Mouse (Mus musculus) colon, adult 2 months (tissue): ENCODE measurements around the gene Map4k3. TPM values are rescaled to one million over a fixed set of nuclear protein-coding genes. Genes with fewer than 3 reads are reported as not detected.

Experiments used
- polyA plus RNA-seq: library from polyadenylated mRNA; depleted of rRNA; stranded (reverse); fragments of >200 nt; gene quantifications from 2 replicates; pipeline ENCODE4 v1.2.3, GENCODE M21; 2012; rRNA removed

The Map4k3 gene
- polyA plus RNA-seq = 26.5 and 28.1 TPM in 2 replicates

DNA sequence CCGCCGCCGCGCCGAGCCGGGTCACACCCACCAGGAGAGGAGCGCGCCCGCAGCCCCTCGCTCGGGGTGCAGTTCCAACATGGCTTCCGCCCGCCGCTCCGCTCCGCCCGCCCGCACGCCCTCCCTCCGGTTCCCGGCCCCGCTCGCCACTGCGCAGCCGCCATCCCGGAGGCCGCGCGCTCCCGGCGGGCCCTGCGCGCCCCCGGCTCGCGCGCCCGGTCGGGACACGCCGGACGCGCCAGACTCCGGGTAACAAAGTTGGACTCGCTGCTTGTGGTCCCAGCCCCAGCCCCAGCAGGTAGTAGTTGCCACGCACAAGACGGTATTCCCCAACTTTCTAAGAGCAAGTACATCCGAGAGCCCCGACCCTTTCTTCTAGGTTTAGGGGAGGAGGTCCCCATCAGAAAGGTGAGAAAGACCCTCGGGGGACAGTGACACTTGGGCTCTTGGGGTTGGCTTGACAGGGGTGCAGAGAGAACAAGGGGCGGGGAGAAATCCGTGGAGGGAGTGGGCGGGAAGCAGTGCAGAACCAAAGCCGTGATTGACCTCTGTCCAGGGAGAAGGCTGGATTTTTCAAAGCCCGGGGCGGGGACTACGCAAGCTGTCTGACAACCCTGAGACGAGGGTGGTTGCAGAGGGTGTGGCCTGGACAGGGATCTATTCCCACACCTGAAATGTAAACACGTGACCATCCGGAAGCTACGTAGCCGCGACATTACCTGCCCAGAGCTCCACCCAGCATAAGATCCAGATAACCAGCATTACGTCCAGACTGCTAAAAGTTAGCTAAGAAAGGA lies at the start of gene Map4k3:
Gene Map4k3, minus strand, starts transcription at position 424 of the 797 bp plus-strand sequence.

DNA sequence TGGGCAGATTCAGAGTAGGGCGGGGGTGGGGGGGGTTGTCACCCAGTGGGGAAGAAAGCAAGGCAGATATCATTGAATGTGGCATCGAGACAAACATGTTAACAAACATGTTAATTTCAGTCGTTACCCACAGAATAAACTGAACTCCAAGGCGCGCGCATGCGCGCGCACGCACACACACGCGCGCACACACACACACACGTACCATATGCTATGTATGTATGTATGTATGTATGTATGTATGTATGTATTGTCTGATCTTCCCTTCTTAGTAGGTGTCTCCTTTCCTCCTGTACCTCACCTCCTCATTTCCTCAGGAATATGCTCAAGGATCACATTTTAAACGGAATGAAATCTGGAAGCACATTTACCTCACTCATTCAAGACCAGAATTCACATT lies 150.6 kb downstream of the Map4k3 start, which contains the start of gene Cdkl4:
Gene Cdkl4, minus strand, starts transcription at position 175 of the 400 bp plus-strand sequence.

Other genes with a start within 250 kb of the Map4k3 start
- 2.4 and 2.9 TPM in 2 replicates for gene Sos1, start 248.0 kb downstream of the Map4k3 start, polyA plus RNA-seq
- 0.07 TPM in 1 of 2 replicates, not detected in the other for gene Cdkl4, start 150.7 kb downstream of the Map4k3 start, polyA plus RNA-seq
- 0.14 and 0.28 TPM in 2 replicates for gene Tmem178, start 216.1 kb upstream of the Map4k3 start, polyA plus RNA-seq